Mouse (Mus musculus): ENCODE measurements around the gene C1qb.

C1qb gene

GRCm38 (mm10) chr4:136886101-136886500 lies at the start of gene C1qb:
Gene C1qb, minus strand, starts transcription at chr4:136886187.
- peak; percentile 99 for DNase-seq

GRCm38 (mm10) chr4:136934746-136935613 lies 49.0 kb upstream of the C1qb start:
- no peak for DNase-seq

- no peak for DNase-seq
Observed at GRCm38 (mm10) chr4:136930474-136930873, 44.5 kb upstream of the C1qb start.

GRCm38 (mm10) chr4:136928928-136929327 lies 42.9 kb upstream of the C1qb start:
- DNase-seq: no peak

- no peak for DNase-seq
Observed at GRCm38 (mm10) chr4:136925804-136926203, 39.8 kb upstream of the C1qb start.

GRCm38 (mm10) chr4:136924529-136924928 lies 38.5 kb upstream of the C1qb start:
- no peak for DNase-seq

- DNase-seq: no peak
Observed at GRCm38 (mm10) chr4:136919526-136919925, 33.5 kb upstream of the C1qb start.

GRCm38 (mm10) chr4:136918834-136919233 lies 32.8 kb upstream of the C1qb start:
- no peak for DNase-seq

GRCm38 (mm10) chr4:136917165-136917524 lies 31.2 kb upstream of the C1qb start:
- no peak for DNase-seq

- no peak for DNase-seq
Observed at GRCm38 (mm10) chr4:136916359-136917164, 30.6 kb upstream of the C1qb start.

- no peak for DNase-seq
Observed at GRCm38 (mm10) chr4:136912841-136913240, 26.9 kb upstream of the C1qb start.

GRCm38 (mm10) chr4:136911804-136912203 lies 25.8 kb upstream of the C1qb start:
- no peak for DNase-seq

GRCm38 (mm10) chr4:136911211-136911646 lies 25.2 kb upstream of the C1qb start:
- DNase-seq: no peak

- DNase-seq: no peak
Observed at GRCm38 (mm10) chr4:136907809-136908208, 21.8 kb upstream of the C1qb start.

GRCm38 (mm10) chr4:136907033-136907432 lies 21.0 kb upstream of the C1qb start:
- no peak for DNase-seq

GRCm38 (mm10) chr4:136904767-136905539 lies 19.0 kb upstream of the C1qb start:
- DNase-seq: no peak

GRCm38 (mm10) chr4:136899154-136899553 lies 13.2 kb upstream of the C1qb start:
- no peak for DNase-seq

GRCm38 (mm10) chr4:136898637-136899036 lies 12.7 kb upstream of the C1qb start, which contains the start of gene C1qa:
Gene C1qa, minus strand, starts transcription at chr4:136898803.
- peak; percentile 99 for DNase-seq

GRCm38 (mm10) chr4:136898084-136898598 lies 12.2 kb upstream of the C1qb start:
- peak; percentile 74 for DNase-seq

- peak; percentile 93 for DNase-seq
Observed at GRCm38 (mm10) chr4:136896461-136896860, 10.5 kb upstream of the C1qb start.

GRCm38 (mm10) chr4:136895861-136896260 lies 9.9 kb upstream of the C1qb start:
- DNase-seq: peak; percentile 96

- DNase-seq: peak; percentile 93
Observed at GRCm38 (mm10) chr4:136894821-136895220, 8.8 kb upstream of the C1qb start.

Measured in heart, adult 11 months (tissue).